Mouse (Mus musculus) C2C12 (cell line): ENCODE data around the gene Kitl. TPM values are rescaled to one million over a fixed set of nuclear protein-coding genes. Genes with fewer than 3 reads are reported as not detected.

Source experiments
- H3K27me3 ChIP-seq: one replicate; pipeline ENCODE4 v1.6.1; 2011; ENCODE audit not compliant: control insufficient read depth, insufficient read depth, insufficient read length
- H3K36me3 ChIP-seq: one replicate; pipeline ENCODE4 v1.6.1; 2011; ENCODE audit not compliant: control insufficient read depth, insufficient read depth
- H3K4me3 ChIP-seq: one replicate; pipeline ENCODE4 v1.5.1; 2011; ENCODE audit warnings: mild to moderate bottlenecking, control low read depth; ENCODE audit not compliant: poor library complexity, insufficient read depth, severe bottlenecking
- H3K79me2 ChIP-seq: one replicate; pipeline ENCODE4 v1.6.1; 2011; ENCODE audit not compliant: control insufficient read depth, insufficient read depth
- H3K79me3 ChIP-seq: one replicate; pipeline ENCODE4 v1.6.1; 2011; ENCODE audit warnings: low read depth, control low read depth
- H3ac ChIP-seq: one replicate; pipeline ENCODE3; 2011; ENCODE audit warnings: low read depth; ENCODE audit not compliant: control insufficient read depth, insufficient read length
- CEBPB ChIP-seq: IDR thresholded peaks from one replicate; pipeline ENCODE4 v1.6.1; 2011; ENCODE audit warnings: low read depth, mild to moderate bottlenecking, control low read depth, moderate library complexity
- CTCF ChIP-seq: IDR thresholded peaks from one replicate; pipeline ENCODE4 v1.5.1; 2011; ENCODE audit not compliant: control insufficient read depth, insufficient read depth, insufficient read length
- FOSL1 ChIP-seq: IDR thresholded peaks from one replicate; pipeline ENCODE4 v1.8.0; 2011; ENCODE audit warnings: mild to moderate bottlenecking, low read length; ENCODE audit not compliant: poor library complexity, insufficient read depth, severe bottlenecking
- MAX ChIP-seq: IDR thresholded peaks from one replicate; pipeline ENCODE4 v1.6.1; 2011; ENCODE audit warnings: mild to moderate bottlenecking, control low read depth
- MYOD1 ChIP-seq: IDR thresholded peaks from one replicate; pipeline ENCODE4 v1.6.1; 2011; ENCODE audit warnings: low read depth; ENCODE audit not compliant: control insufficient read depth, insufficient read length
- MYOG ChIP-seq: IDR thresholded peaks from one replicate; pipeline ENCODE4 v1.6.1; 2011; ENCODE audit not compliant: control insufficient read depth, insufficient read length; ENCODE audit errors: extremely low read depth
- USF1 ChIP-seq: IDR thresholded peaks from one replicate; pipeline ENCODE4 v1.6.1; 2011; ENCODE audit warnings: low read depth, mild to moderate bottlenecking, control low read depth, moderate library complexity
- polyA plus RNA-seq: library from polyadenylated mRNA; unstranded; fragments of >200 nt; fragmentation: generic; extraction: Trizol; gene quantifications from one replicate; pipeline ENCODE4 v1.2.1, GENCODE M21; 2012; ENCODE audit warnings: missing spikeins

The Kitl gene
- polyA plus RNA-seq, 1 experiment, result 6.8 TPM

- peaks cover 15% of the 10 kb centered on the region for H3K79me3 ChIP-seq
- TF ChIP-seq MYOD1, result no peak
- no peak for TF ChIP-seq CEBPB
- TF ChIP-seq CTCF, result no peak
- TF ChIP-seq MAX, result no peak
- no peak for TF ChIP-seq USF1
- TF ChIP-seq FOSL1, result no peak
- no peak for TF ChIP-seq MYOG
- no peaks in the 10 kb centered on the region for H3K27me3 ChIP-seq
- H3K79me2 ChIP-seq, result peaks cover 54% of the 10 kb centered on the region
- peaks cover 7% of the 10 kb centered on the region for H3K36me3 ChIP-seq
- H3ac ChIP-seq, result no peak overlapping the region
- no peak overlapping the region for H3K4me3 ChIP-seq
These were observed 4.1 kb downstream of the Kitl start for GRCm38 (mm10) chr10:100019246-100020195.

- Histone ChIP-seq H3K4me3 (no peak overlapping the region), H3K79me2 (peaks cover 52% of the 10 kb centered on the region), H3K36me3 (peaks cover 7% of the 10 kb centered on the region), H3K79me3 (peaks cover 11% of the 10 kb centered on the region), H3ac (no peak overlapping the region), H3K27me3 (no peaks in the 10 kb centered on the region)
- TF ChIP-seq MAX (no peak), CTCF (no peak), FOSL1 (no peak), USF1 (no peak)
These were observed 6.8 kb downstream of the Kitl start for GRCm38 (mm10) chr10:100022090-100022834.

- no peak overlapping the region for H3K4me3 ChIP-seq
- TF ChIP-seq CTCF, result no peak
- TF ChIP-seq USF1, result no peak
- no peak for TF ChIP-seq CEBPB
- no peak for TF ChIP-seq MAX
- TF ChIP-seq MYOG, result no peak
- no peak for TF ChIP-seq FOSL1
- TF ChIP-seq MYOD1, result no peak
- H3K79me2 ChIP-seq, result peaks cover 47% of the 10 kb centered on the region
- peaks cover 7% of the 10 kb centered on the region for H3K36me3 ChIP-seq
- peaks cover 8% of the 10 kb centered on the region for H3K79me3 ChIP-seq
- H3ac ChIP-seq, result no peak overlapping the region
- H3K27me3 ChIP-seq, result no peaks in the 10 kb centered on the region
These were observed 7.3 kb downstream of the Kitl start for GRCm38 (mm10) chr10:100022835-100023093.

GRCm38 (mm10) chr10:100025665-100026064, 10.2 kb downstream of the Kitl start:
- TF ChIP-seq CTCF (no peak), FOSL1 (no peak)
- peaks cover 30% of the 10 kb centered on the region for H3K79me2 ChIP-seq
- no peaks in the 10 kb centered on the region for H3K27me3 ChIP-seq
- peaks cover 7% of the 10 kb centered on the region for H3K36me3 ChIP-seq
- no peak overlapping the region for H3K4me3 ChIP-seq
- H3ac ChIP-seq, result no peak overlapping the region
- H3K79me3 ChIP-seq, result peaks cover 3% of the 10 kb centered on the region

GRCm38 (mm10) chr10:100026778-100027177, 11.3 kb downstream of the Kitl start:
- Histone ChIP-seq H3K36me3 (peaks cover 5% of the 10 kb centered on the region), H3K4me3 (no peak overlapping the region), H3K79me3 (peaks cover 5% of the 10 kb centered on the region), H3K27me3 (no peaks in the 10 kb centered on the region), H3ac (no peak overlapping the region), H3K79me2 (peaks cover 33% of the 10 kb centered on the region)
- TF ChIP-seq FOSL1 (no peak), CEBPB (no peak), CTCF (no peak), MYOG (no peak), MAX (no peak), USF1 (no peak), MYOD1 (no peak)
